Mouse (Mus musculus) neutrophil, adult 5-6 weeks (primary cell): ENCODE results near the gene Mthfd1. TPM values are rescaled to one million over a fixed set of nuclear protein-coding genes. Genes with fewer than 3 reads are reported as not detected.

Experiments
- ATAC-seq: fragments of 151-379, 151-347 bp; 2 replicates; pipeline ENCODE4 v1.8.0; 2017; ENCODE audit warnings: mild to moderate bottlenecking, moderate TSS enrichment; ENCODE audit not compliant: insufficient number of reproducible peaks, poor library complexity, low FRiP score, severe bottlenecking; ENCODE audit errors: extremely low read depth
- total RNA-seq: library from RNA; stranded (forward); fragments of 200-1000 nt; gene quantifications from 2 replicates; pipeline ENCODE4 v1.2.3, GENCODE M21; 2017

The Mthfd1 gene
- total RNA-seq, 1 experiment from 2014 or later = 18.7 TPM

- ATAC-seq = no peak
Observed at GRCm38 (mm10) chr12:76260673-76261072, 5.6 kb downstream of the Mthfd1 start.

GRCm38 (mm10) chr12:76261556-76261955 lies 6.5 kb downstream of the Mthfd1 start:
- no peak for ATAC-seq

GRCm38 (mm10) chr12:76262918-76263317 lies 7.8 kb downstream of the Mthfd1 start:
- ATAC-seq = no peak

GRCm38 (mm10) chr12:76263876-76264275 lies 8.8 kb downstream of the Mthfd1 start:
- ATAC-seq = no peak

GRCm38 (mm10) chr12:76264325-76264965 lies 9.3 kb downstream of the Mthfd1 start:
- ATAC-seq = no peak

GRCm38 (mm10) chr12:76265001-76265400 lies 9.9 kb downstream of the Mthfd1 start:
- no peak for ATAC-seq

GRCm38 (mm10) chr12:76266875-76267274 lies 11.8 kb downstream of the Mthfd1 start:
- ATAC-seq = peak; percentile 77

- no peak for ATAC-seq
Observed at GRCm38 (mm10) chr12:76268686-76269085, 13.6 kb downstream of the Mthfd1 start.

- ATAC-seq = no peak
Observed at GRCm38 (mm10) chr12:76269196-76269595, 14.1 kb downstream of the Mthfd1 start.

GRCm38 (mm10) chr12:76271516-76271915 lies 16.4 kb downstream of the Mthfd1 start:
- ATAC-seq = no peak

GRCm38 (mm10) chr12:76272610-76273524 lies 17.8 kb downstream of the Mthfd1 start:
- no peak for ATAC-seq

GRCm38 (mm10) chr12:76278209-76278608 lies 23.1 kb downstream of the Mthfd1 start:
- no peak for ATAC-seq

- no peak for ATAC-seq
Observed at GRCm38 (mm10) chr12:76280556-76280955, 25.5 kb downstream of the Mthfd1 start.

- ATAC-seq = no peak
Observed at GRCm38 (mm10) chr12:76281111-76281660, 26.1 kb downstream of the Mthfd1 start.

GRCm38 (mm10) chr12:76282132-76282531 lies 27.0 kb downstream of the Mthfd1 start:
- ATAC-seq = no peak

GRCm38 (mm10) chr12:76282532-76283173 lies 27.6 kb downstream of the Mthfd1 start:
- ATAC-seq = no peak

GRCm38 (mm10) chr12:76285418-76285817 lies 30.3 kb downstream of the Mthfd1 start:
- ATAC-seq = no peak

- no peak for ATAC-seq
Observed at GRCm38 (mm10) chr12:76287986-76288385, 32.9 kb downstream of the Mthfd1 start.

- no peak for ATAC-seq
Observed at GRCm38 (mm10) chr12:76288494-76288893, 33.4 kb downstream of the Mthfd1 start.
